Mouse (Mus musculus): ENCODE data around the gene Rrp36. TPM values are rescaled to one million over a fixed set of nuclear protein-coding genes. Genes with fewer than 3 reads are reported as not detected.

Gene Rrp36
- total RNA-seq (2021): 10 to 100 TPM; 16.3 to 18.1 TPM

DNA sequence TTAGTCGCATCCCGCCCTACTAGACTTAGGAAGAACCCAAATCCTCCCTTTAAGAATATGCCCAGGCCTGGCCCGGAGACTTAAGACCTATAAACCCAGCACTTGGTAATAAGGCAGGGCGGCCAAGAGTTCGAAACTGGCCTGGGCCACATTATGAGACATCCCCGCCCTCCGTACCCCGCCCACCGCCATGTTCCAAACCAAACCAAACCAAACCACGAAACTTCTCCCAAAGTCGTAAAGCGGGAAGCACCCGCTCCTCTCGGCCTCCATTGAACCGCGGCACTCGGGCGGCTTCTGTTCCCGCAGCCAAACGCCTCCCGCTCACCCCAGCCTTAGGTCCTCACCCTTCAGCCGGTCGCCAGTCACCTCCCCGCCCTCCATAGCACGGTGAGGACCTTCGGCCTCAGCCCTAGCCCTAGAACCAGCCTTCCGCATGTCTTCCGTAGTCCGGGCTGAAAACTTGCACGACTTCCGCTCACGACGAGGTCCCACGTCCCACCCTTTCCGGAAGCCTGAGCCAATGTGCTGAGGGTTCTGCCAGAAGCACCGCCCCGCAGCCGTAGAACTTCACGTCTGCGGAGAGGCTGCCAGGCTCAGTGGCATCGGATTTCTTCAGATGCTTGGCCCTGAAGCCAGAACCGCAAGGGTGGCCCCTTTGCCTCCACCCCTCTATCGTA is at the start of gene Rrp36:
Rrp36 (minus strand) TSS at position 503 of the 680 bp plus-strand sequence.
- peak; percentile 69 to 81 for DNase-seq (ENCODE audit: extremely low spot score in 1 of 2, low spot score in 1 of 2)

DNA sequence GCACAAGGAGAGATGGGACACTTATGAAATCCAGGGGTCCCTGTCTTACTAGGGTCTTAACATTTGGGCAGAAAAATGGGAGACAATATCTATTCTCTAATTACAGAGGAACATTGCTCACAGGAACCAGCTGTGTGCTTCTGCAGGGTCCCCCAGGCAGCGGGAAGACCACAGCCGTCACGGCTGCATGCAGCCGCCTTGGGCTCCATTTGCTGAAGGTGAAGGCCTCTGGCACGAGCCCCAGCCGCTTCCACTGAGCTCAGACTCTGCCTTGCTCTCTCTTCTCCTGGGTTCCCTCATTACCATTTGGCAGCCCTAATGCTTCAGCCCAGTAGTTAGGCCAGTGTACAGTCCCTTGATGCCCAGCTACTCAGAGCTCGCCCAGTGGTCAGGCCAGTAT is 46.9 kb upstream of the Rrp36 start:
- DNase-seq (ENCODE audit: extremely low spot score in 1 of 2, low spot score in 1 of 2): no peak

- DNase-seq (ENCODE audit: extremely low spot score in 1 of 2, low spot score in 1 of 2): no peak
These were observed 40.8 kb upstream of the Rrp36 start for GRCm38 (mm10) chr17:46714756-46715481.

- no peak for DNase-seq (ENCODE audit: extremely low spot score in 1 of 2, low spot score in 1 of 2)
These were observed 39.7 kb upstream of the Rrp36 start for GRCm38 (mm10) chr17:46713849-46714248.

- DNase-seq (ENCODE audit: extremely low spot score in 1 of 2, low spot score in 1 of 2): no peak
These were observed 38.3 kb upstream of the Rrp36 start for GRCm38 (mm10) chr17:46712442-46712841.

DNA sequence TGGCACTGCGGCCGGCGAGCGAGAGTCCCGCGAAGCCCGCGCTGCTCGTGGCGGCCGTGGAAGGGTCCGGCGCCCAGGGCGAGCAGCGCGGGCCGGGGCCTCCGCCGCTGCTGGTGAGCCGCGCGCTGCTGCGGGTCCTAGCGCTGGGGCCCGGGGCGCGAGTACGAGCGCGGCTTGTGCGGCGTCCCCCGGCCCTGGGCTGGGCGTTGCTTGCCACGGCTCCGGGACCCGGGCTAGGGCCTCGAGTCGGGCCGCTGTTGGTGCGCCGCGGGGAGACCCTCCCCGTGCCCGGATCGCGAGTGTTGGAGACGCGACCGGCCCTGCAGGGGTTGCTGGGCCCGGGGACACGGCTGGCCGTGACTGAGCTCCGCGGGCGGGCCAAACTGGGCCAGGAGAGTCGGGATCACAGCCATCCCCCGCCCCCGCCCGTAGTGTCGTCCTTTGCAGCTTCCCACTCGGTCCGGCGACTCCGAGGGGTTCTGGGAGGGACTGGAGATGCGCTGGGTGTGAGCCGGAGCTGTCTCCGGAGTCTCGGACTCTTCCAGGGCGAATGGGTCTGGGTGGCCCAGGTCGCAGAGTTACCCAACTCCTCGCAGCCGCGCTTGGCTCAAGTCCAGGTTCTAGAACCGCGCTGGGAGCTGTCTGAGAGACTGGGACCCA is 37.6 kb upstream of the Rrp36 start:
- DNase-seq (ENCODE audit: extremely low spot score in 1 of 2, low spot score in 1 of 2): peak in 1 of 2 experiments; percentile 41

- DNase-seq (ENCODE audit: extremely low spot score in 1 of 2, low spot score in 1 of 2): peak; percentile 82 to 86
These were observed 36.9 kb upstream of the Rrp36 start, which contains the start of gene Pex6 for GRCm38 (mm10) chr17:46710959-46711597. Gene Pex6 (plus strand): TSS chr17:46711463.

DNA sequence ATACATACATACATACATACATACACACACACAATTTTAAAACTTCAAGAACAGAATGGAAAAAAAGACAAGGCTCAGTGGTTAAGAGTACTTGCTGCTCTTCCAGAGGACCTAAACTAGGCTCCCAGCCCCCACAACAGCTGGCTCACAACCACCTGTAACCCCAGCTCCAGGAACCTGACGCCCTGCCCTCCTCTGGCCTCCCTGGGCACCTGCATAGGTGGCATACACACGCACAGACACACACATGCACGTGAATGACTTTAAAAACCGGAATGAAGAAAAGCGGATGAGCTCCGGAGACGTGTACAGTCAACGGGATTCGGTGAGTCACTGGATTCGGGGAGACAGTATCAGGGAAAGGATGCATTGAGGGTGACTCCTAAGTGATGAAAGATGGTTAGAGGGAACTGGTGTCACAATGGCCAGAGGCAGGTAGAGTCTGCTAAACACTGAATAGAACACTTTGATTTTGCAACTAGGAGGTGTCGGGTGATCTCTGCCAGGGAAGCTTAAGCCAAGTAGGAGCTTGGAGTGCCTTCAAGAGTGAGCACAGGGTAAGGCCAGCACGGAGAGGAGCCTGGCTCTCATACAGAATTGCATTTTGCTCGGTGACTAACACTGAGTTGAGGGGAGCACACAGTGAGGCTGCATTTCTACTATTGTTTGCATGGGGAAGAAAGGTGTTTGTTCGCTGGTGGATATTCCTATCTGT is 32.4 kb upstream of the Rrp36 start:
- DNase-seq (ENCODE audit: extremely low spot score in 1 of 2, low spot score in 1 of 2): no peak

GRCm38 (mm10) chr17:46704887-46705835 is 31.0 kb upstream of the Rrp36 start, which contains the start of gene Ppp2r5d:
Gene Ppp2r5d (minus strand): TSS chr17:46705111.
- peak; percentile 79 to 84 for DNase-seq (ENCODE audit: extremely low spot score in 1 of 2, low spot score in 1 of 2)

- DNase-seq (ENCODE audit: extremely low spot score in 1 of 2, low spot score in 1 of 2): no peak
These were observed 30.1 kb upstream of the Rrp36 start for GRCm38 (mm10) chr17:46703971-46704886.

- no peak for DNase-seq (ENCODE audit: extremely low spot score in 1 of 2, low spot score in 1 of 2)
These were observed 28.4 kb upstream of the Rrp36 start for GRCm38 (mm10) chr17:46702506-46702905.

DNA sequence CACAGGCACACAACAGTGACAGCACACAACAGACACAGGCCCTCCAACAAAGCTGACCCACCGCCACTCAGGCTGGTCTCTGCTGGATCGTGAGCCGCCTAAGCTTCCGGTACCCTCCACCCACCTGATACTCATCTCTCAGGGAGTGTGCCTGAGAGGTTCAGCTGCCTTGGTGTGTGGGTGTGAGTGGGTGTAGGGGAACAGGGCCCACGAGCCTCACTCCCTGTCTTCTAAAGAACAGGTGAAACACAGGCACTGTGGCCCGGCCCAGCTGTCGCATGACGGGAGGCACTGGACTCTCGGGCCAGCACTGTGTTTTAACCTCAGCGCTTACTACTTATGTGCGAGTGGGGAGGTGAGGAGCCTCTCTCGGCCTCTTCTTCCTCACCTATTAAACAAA is 27.9 kb upstream of the Rrp36 start:
- DNase-seq (ENCODE audit: extremely low spot score in 1 of 2, low spot score in 1 of 2): no peak

GRCm38 (mm10) chr17:46701489-46701888 is 27.3 kb upstream of the Rrp36 start:
- DNase-seq (ENCODE audit: extremely low spot score in 1 of 2, low spot score in 1 of 2): peak in 1 of 2 experiments; percentile 16

DNA sequence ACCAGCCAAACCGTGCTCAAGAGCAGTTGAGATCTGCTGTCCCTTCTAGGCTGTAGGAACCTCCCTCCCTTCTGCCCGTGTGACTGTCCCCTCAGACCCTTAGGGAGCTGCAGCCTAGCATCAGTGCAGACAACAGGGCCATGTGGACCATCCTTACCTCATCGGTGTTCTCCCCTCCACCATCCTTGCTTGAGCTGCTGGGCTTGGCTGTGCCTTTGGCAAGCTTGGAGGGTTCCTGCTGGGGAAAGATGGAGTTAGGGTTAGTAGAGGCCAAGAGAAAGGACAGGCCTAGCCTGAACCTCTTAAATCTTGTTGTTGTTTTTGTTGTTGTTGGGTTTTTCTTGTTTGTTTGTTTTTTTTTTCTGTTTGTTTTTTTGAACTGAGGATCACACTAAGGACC is 25.8 kb upstream of the Rrp36 start:
- DNase-seq (ENCODE audit: extremely low spot score in 1 of 2, low spot score in 1 of 2): no peak

- DNase-seq (ENCODE audit: extremely low spot score in 1 of 2, low spot score in 1 of 2): no peak
These were observed 25.1 kb upstream of the Rrp36 start for GRCm38 (mm10) chr17:46699245-46699644.

DNA sequence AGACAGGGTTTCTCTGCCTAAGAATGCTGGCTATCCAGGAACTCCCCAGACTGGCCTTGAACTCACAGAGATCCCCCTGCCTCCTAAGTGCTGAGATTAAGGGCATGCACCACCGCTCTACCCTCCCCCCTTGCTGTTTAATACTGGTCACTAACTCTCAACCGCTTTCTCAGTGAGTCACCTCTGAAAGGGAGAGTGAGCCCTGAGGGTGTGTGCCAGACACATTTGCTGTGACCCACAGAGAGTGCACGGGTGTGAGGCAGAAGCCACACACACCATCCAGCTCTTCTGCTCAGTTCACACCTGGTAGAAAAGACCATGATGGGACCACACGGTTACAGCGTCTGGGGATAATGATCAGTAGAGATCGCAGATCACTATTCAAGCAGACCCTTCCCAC is 24.4 kb upstream of the Rrp36 start:
- DNase-seq (ENCODE audit: extremely low spot score in 1 of 2, low spot score in 1 of 2): no peak

GRCm38 (mm10) chr17:46694517-46695063 is 20.4 kb upstream of the Rrp36 start:
- DNase-seq (ENCODE audit: extremely low spot score in 1 of 2, low spot score in 1 of 2): no peak

GRCm38 (mm10) chr17:46691390-46691789 is 17.2 kb upstream of the Rrp36 start:
- no peak for DNase-seq (ENCODE audit: extremely low spot score in 1 of 2, low spot score in 1 of 2)

Measured in layer of hippocampus, postnatal 25 days (tissue).